Mouse (Mus musculus): ENCODE measurements around the gene Wnt11.

Wnt11 gene

GRCm38 (mm10) chr7:98834711-98835321 lies at the start of gene Wnt11:
Gene Wnt11 (plus strand): TSS chr7:98835112.
- DNase-seq (ENCODE audit: low read depth, low spot score), result no peak

DNA sequence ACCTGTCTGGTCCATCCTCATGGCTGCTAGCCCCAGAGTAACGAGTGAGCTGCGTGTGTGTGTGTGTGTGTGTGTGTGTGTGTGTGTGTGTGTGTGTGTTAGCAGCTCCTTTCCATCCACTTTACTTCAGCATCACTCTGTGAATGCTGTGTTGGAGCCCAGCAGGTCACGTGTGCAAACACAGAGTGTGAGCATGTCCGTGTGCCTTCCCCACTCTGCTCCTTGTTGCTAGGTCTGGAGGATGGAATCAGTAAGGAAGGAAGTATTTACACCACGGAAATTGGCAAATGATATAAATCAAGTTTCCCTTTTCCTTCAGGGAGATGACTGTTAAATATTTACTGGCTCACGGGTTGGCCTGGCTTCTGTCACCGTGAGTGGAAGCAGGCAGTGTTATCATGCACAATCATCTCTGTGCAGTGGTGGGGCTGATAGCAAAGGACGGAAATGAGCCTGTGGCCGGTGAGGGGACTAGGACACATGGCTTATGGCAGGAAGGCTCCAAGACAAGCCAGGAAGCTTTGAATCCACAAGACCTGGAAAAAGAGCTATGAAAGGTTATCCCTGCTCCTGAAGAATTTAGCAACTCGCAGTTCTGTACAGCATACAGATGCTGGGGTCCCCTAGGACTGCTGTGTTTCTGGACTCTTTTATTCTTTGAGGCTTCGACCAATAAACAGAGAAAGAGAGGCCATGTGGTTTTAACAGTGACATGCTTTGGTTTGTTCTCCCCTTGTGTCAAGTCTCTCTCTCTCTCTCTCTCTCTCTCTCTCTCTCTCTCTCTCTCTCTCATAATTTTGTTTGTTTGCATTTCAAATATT lies 47.9 kb upstream of the Wnt11 start:
- DNase-seq (ENCODE audit: low read depth, low spot score), result no peak

DNA sequence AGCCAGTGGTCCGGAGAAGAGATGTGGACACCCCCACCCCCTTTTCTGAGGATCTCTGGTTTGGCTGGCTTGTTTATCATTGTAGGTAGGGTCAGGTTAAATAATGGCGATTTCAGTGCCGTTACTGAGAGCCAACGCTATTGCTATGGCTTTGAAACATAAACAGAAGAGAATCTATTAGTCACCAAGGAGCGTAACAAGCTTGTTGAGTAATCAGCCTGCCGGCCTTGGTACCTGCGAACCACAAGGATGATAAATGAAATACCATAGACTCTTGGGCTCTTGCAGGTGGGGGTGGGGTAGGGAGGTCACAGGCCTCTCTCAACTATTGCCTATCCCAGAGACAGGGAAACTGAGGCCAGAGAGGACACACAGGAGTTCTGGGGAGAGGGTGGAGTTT lies 46.2 kb upstream of the Wnt11 start:
- no peak for DNase-seq (ENCODE audit: low read depth, low spot score)

DNA sequence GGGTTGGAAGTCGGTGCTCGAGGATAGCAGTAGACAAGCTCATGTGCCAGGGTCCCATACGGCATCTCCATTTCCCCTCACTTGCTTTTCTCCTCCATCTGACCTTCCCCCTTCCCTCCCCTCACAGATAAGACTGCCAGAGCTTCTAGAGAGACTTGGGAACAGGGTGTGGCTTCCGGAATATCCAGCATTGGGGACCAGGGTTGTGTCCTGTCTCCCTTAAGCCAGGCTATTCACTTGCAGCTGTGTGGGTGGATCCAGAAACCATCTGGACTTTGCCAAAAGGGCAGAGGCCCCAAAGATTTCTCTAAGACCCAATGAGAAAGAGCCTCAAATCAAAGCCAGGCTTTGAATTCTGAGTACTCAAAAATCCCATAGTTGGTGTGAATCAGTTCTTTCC lies 45.8 kb upstream of the Wnt11 start:
- DNase-seq (ENCODE audit: low read depth, low spot score), result no peak

DNA sequence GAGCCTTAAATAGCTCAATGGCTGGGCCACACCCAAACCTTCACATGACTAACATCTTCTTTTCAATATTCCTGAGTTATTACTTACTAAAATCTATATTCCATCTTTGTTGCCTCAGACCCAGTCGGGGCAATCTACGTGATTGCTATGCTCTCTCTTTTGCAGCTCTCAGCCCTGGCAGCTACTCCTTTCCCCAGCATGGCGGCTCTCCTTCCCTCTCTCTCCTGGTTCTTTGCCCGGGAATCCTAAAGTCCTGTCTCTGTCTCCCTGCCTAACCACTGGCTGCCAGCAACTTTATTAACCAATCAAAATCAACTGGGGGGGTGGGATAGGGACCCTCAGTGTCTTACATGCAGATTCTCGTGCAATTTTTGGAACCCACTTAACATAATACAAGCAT lies 43.0 kb upstream of the Wnt11 start:
- DNase-seq (ENCODE audit: low read depth, low spot score), result no peak

DNA sequence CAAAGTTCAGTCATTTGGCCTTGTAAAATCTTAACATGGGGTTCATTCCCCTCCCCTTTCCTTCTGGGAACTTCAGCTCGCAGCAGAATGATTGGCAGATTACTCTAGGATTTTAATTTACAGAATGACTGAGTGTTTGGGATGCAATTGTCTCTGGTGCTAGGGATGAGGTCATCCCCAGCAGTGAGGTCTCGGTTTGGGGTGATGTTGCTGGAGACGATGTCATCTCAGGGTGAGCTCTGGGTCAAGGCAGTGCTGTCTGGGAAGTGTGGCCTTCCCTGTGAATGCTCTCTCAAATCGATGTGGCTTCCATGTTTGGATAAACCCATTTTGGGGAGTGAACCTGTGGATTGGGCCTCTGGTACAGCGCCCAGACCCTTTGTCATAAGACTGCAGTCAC lies 41.1 kb upstream of the Wnt11 start:
- DNase-seq (ENCODE audit: low read depth, low spot score), result no peak

DNA sequence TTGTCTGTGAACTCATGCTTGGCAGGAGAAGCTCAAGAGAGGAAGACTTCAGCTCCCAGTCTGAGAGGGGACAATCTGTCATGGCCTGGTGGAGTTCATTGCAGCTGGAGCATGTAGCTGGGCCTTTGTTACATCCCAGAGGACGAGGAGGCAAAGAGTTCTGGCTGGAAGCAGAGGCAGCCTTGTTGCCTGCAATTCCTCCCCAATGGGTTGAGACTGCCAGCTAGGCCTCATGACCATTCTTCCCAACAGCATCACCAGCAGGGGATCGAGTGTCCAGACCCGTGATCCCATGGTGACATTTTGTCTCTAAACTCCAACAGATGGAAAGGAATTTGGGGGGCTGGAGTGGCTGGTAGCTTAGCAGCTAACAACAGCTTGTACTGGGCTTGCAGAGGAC lies 40.5 kb upstream of the Wnt11 start:
- DNase-seq (ENCODE audit: low read depth, low spot score), result no peak

DNA sequence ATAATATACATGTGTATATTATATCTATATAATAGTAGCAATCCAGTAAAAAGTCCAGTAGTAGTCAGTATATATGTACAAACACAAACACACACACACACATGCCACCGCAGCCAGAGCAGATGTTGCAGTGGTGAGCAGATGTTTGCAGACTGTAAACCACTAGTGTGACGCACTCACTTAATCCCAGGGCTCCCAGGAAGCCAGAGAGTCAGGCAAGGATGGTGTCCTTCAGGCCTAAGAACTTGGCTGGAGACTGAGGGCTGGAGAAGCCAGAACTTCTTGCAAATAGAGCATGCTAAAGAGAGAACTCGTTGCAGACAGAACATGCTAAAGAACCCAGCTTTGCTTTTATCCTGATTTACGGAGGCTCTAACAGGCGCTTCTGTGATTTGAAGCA lies 39.3 kb upstream of the Wnt11 start:
- DNase-seq (ENCODE audit: low read depth, low spot score), result no peak

DNA sequence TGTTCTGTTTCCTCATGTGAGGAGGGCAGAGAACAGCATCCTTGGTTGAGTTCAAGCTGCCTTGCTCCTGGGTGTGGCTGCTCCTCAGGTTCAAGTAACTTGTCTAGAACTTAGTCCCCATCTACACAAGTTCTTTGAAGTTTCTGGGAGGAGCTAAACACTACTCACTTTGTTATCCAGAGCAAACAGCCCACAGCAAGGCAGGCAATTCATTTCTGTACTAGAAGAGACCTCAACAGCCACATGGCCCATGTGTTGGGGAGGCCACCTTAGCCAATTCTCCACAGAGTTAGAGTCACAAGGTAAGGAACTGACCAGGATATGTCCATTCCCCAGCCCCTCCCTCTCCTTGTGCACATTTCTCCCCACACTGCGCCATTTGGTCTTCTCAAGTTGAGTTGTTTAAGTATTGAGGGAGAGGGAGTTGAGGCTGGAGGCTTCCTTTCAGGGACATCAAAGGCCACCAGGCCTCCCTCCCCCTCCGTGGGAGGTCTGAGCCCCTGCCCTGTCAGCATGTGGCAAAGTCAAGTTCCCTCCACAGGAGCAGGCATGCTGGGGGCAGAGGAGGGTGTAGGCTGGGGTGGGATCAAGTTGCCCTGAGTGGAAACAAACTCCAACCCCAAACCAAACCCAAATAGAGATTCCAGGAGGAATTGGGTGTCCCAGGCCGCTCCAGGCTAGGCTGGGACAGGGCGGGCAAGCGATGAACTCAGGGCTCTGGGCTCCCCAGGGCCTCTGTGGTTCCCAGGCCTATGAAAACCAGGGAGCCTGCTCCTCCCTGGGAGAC lies 37.4 kb upstream of the Wnt11 start:
- DNase-seq (ENCODE audit: low read depth, low spot score), result no peak

DNA sequence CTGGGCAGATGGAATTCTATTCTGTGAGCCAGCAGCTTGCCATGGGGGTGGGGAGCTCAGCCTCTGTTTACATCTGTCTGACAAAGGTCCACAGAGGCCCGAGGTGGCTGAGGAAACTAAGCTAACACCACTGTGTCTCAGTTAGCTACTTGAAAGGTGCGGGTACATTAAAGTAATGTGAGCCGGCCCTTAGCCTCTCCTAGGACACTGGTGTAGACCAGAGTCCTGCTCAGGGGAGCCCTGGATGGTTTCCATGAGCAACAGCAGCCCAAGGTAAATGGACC lies 36.8 kb upstream of the Wnt11 start:
- no peak for DNase-seq (ENCODE audit: low read depth, low spot score)

GRCm38 (mm10) chr7:98800435-98800834 lies 34.5 kb upstream of the Wnt11 start:
- no peak for DNase-seq (ENCODE audit: low read depth, low spot score)

DNA sequence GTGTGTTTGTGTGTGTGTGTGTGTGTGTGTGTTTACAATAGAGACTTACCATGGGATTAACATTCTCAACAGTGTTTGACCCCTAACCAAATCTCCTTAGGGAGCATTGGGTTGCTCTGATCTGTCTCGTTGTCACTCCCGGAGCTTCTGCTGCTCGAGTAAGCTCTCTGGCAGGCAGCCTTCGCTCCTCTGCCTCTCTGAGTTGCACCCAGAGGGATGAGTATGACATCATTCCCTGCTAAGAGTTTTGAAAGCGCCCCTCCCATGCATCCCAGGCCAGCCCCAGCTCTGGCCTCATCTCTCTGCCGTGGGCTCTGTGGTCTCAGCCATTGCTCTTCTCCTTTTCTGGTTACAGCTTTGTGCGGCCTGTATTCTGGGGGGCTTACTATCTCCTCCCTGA lies 33.8 kb upstream of the Wnt11 start:
- no peak for DNase-seq (ENCODE audit: low read depth, low spot score)

GRCm38 (mm10) chr7:98803181-98803580 lies 31.7 kb upstream of the Wnt11 start:
- no peak for DNase-seq (ENCODE audit: low read depth, low spot score)

DNA sequence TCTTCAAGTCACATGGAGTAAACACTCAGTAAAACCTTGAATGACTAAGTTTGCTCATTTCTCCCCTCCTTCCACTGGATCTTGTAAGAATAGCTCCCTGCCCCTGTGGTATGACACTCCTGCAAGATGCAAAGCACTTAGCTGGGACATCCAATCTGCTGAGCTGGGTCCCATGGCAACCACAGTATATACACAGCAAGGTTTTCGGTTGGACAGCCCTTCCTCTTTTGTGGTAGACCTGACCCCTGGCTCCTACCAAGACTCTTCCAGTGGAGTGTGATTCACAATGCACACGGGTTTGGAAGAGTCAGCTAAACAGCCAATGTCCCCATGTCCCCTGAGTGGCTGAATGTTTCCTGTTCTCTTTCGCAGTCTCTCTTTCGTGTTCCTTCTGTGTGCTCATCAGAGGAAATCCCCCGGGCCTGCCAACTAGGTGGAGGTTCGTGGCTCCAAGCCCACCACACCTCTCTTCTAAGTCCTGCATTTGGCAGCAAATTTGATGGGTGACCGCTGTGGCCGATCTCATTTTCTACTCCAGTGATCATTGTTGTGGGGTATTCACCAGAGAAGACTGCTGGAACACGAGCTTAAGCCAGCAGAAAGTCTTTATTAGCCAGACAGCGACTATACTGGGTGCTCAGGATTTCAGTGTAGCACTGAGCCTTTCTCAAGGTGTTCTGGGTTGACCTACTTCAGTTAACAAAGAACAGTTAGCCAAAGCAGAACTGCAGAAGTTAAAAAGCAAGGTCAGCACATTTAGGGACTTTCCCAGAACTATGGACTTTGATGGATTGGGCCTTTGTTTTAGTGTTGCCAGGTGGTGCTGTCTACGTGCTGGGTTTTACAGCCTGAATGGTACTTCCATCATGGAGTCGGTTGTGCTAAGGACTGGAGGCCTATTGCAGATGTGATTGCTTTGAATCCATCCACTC lies 29.8 kb upstream of the Wnt11 start:
- DNase-seq (ENCODE audit: low read depth, low spot score), result no peak

DNA sequence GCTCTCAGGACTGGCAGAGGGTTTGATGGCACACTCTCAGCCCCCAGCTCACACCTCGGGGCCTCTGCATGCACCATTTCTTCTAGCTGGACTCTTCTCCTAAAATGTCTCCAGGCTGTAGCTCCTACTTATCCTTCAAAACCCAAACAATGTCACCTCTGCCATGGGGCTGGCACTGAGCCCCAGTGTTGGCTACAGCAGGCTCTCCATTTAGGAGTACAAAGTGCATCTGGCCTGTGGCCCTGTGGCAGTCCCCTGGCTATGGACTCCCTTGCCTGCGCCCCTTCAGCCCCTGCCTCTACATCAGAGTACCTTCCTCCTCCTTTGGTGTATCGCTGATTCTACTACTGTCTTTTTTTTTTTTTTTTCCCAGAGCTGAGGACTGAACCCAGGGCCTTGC lies 28.0 kb upstream of the Wnt11 start:
- no peak for DNase-seq (ENCODE audit: low read depth, low spot score)

DNA sequence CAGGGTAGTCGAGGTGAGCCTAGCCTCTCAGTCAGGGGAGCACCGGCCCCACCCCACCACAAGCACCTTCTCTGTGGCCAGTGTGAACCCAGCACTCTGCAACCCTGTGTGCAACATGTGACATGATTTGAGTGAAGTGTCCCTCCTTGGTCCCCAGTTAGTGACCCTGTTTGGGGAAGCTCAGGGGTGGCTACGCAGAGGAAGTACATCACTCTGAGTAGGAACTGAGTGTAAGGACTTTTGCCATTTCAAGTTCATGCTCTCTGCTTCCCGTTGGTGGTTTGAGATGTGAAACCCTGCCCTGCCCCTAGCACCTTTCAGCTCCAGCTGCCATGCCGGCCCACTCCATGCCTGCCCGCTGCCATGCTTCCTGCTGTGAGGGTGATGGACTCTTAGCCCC lies 25.5 kb upstream of the Wnt11 start:
- no peak for DNase-seq (ENCODE audit: low read depth, low spot score)

DNA sequence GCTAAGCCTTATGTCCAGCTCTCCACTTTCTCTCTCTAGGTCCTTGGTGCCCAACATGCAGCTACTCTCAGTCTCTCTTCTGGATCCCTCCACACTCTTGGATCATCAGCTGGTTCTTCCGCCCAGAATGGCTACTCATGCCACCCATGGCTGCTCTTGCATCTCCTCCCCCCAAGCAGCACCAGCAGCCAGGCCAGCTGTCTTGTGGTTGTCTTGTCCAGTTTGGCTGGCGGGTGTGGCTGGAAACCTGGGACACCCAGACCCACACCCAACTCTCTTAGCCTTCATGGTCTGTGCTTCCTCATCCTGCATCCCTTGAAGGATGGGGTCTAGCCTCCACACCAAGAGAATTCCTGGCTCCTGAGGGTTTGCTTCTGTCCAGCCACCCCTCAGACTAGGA lies 24.3 kb upstream of the Wnt11 start:
- DNase-seq (ENCODE audit: low read depth, low spot score), result no peak

- DNase-seq (ENCODE audit: low read depth, low spot score), result no peak
These were observed 14.4 kb upstream of the Wnt11 start for GRCm38 (mm10) chr7:98820501-98820900.

- DNase-seq (ENCODE audit: low read depth, low spot score), result no peak
These were observed 12.0 kb upstream of the Wnt11 start for GRCm38 (mm10) chr7:98822881-98823280.

GRCm38 (mm10) chr7:98823896-98824822 lies 10.8 kb upstream of the Wnt11 start:
- no peak for DNase-seq (ENCODE audit: low read depth, low spot score)

DNA sequence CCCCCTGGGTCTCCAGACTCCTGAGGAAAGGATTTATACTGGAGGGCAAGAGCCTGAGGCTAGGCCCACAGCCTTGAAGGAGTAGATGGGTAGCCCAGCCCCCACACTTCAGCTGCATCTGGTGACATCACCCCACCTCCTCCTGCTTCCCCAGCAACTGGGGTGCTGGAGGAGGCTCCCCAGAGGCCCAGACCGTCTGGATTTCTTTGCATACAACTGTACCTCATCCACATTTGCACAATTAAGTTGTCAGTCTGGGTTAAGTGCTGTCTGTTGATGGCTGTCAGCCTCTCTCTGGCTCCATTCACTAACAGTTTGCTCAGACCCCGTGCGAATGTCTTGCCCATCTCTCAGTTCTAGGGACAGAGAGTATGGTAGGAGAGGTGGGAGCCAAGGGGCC lies 6.9 kb upstream of the Wnt11 start:
- no peak for DNase-seq (ENCODE audit: low read depth, low spot score)
